Mouse (Mus musculus) CD4-positive, CD25-positive, alpha-beta regulatory T cell, adult 2 months (primary cell): Measurements from ENCODE around the gene Chsy1.

Experiments used
- DNase-seq: peaks from one replicate; pipeline ENCODE4 v3.0.0-alpha.2; 2012; ENCODE audit warnings: low read depth, low spot score

The Chsy1 gene

GRCm38 (mm10) chr7:66209920-66210319, 100.6 kb downstream of the Chsy1 start:
- DNase-seq, result no peak

DNA sequence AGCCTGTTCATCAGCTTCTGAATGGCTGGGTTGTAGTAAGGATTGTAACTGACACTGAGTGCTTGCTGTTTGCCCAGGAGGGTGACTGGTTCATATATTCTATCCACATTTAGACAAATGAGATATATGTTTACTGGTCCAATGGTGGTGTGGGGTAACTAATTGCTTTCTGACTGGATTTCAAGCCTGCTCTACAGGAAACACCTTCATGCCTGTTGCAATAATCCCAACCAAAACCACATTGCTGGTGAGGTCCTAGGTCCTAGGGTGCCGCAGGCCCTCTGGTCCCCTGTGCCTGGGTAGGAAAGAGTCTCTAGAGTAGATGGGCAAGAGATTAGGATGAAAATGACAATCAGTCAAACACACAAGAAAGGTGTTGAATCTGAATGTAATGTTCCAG, 103.6 kb downstream of the Chsy1 start:
- DNase-seq, result no peak

GRCm38 (mm10) chr7:66214477-66214876, 105.2 kb downstream of the Chsy1 start:
- no peak for DNase-seq

- no peak for DNase-seq
Measured at GRCm38 (mm10) chr7:66215911-66216310, 106.6 kb downstream of the Chsy1 start.

DNA sequence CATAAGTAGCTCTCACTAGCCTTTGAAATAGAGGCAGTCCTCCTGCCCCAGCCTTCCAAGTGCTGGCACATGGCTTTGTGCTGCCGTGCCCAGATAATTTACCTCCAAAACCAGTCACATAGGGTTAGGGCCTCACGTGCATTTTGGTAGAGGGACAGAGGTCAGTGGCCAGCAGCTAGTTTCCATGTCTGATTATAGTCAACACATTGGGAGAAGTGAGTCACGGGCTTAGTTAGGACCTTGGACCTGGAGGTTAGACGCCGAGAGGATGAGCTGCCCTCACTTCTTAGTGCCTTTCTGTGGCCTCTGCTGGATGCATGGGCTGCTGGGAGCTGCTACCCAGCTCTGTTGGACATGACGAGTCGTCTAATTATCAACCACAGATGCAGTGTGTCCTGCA, 107.7 kb downstream of the Chsy1 start:
- DNase-seq, result no peak

- DNase-seq, result no peak
Measured at GRCm38 (mm10) chr7:66217531-66218094, 108.3 kb downstream of the Chsy1 start.

DNA sequence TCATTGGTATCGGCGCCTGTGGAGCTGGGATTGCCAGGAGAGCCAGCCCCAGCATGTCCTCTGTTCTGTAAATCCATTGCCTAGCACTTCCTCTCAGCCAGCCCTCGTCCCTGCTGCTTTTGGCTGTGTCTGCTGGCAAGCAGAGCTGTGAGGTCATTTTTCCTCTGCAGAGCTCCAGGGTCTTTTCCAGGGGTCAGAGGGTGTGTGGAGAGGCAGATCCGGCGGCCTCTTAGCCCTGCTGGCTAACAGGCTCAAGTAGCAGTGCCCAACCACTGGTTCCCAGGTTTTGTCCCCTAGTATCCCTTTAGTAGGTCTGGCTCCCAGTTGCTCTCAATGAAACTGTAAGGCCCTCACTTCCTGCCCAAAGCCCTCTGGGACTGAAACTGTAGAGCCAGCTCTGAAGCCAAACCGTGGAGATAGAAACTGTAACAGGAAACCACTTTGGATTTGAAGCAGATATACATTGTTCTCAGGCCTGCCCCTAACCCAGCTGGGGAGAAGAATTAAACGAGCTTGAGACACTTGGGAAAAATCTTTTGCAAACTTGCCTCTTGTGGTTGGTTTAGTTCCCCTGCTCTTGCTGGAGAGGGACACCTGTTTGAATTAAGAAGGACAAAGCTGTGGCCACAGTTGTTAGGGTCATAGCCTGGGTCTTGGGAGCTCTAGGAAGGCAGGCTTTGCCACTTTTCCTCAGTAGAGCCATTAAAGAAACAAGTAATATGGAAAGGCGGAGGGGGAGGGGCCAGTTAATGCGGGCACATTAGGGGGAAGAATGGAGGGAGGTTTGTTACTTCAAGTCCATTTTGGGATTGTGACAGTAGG, 109.1 kb downstream of the Chsy1 start:
- DNase-seq, result no peak

GRCm38 (mm10) chr7:66219028-66219793, 109.9 kb downstream of the Chsy1 start:
- no peak for DNase-seq

GRCm38 (mm10) chr7:66219794-66220227, 110.5 kb downstream of the Chsy1 start:
- no peak for DNase-seq

GRCm38 (mm10) chr7:66222621-66223091, 113.3 kb downstream of the Chsy1 start:
- no peak for DNase-seq
